Mouse (Mus musculus) monocyte, adult 59 days (primary cell): Measurements from ENCODE around the gene Vmn2r14. TPM values are rescaled to one million over a fixed set of nuclear protein-coding genes. Genes with fewer than 3 reads are reported as not detected.

Experiments
- total RNA-seq, 2 experiments: library from RNA; stranded (reverse); gene quantifications; one replicate each; pipeline ENCODE4 v1.2.4; 2023

Vmn2r14 gene
- not detected for total RNA-seq

GRCm38 (mm10) chr5:109224608-109225007 is at the start of gene Vmn2r14:
Vmn2r14 (minus strand) TSS chr5:109224708.

GRCm38 (mm10) chr5:109192099-109192498 is 32.4 kb downstream of the Vmn2r14 start, which contains the start of gene Vmn2r13:
Vmn2r13 (minus strand) TSS chr5:109192199.

Other genes starting within 250 kb of the Vmn2r14 start
- not detected for gene Vmn2r10, start 218.2 kb downstream of the Vmn2r14 start, total RNA-seq
- not detected for gene Vmn2r11, start 165.1 kb downstream of the Vmn2r14 start, total RNA-seq
- gene Vmn2r12, start 126.8 kb downstream of the Vmn2r14 start, total RNA-seq, result not detected
- not detected for gene Vmn2r13, start 32.5 kb downstream of the Vmn2r14 start, total RNA-seq
- gene Vmn2r15, start 72.9 kb upstream of the Vmn2r14 start, total RNA-seq, result not detected
- gene Vmn2r16, start 105.5 kb upstream of the Vmn2r14 start, total RNA-seq, result not detected
- not detected for gene Vmn2r17, start 195.0 kb upstream of the Vmn2r14 start, total RNA-seq